Mouse (Mus musculus) midbrain, embryonic 12.5 days (tissue): ENCODE results near the gene Ccdc85b. TPM values are rescaled to one million over a fixed set of nuclear protein-coding genes. Genes with fewer than 3 reads are reported as not detected.

Experiments used
- polyA plus RNA-seq: library from polyadenylated mRNA; unstranded; fragments of >200 nt; fragmentation: Nextera tagmentation; extraction: Ambion mirVana; gene quantifications from 2 replicates; pipeline ENCODE4 v1.2.1, GENCODE M21; 2016

Ccdc85b gene
- polyA plus RNA-seq, 1 experiment from 2014 or later, result 10.1 TPM

Other genes starting within 250 kb of the Ccdc85b start
- gene Pacs1, start 184.8 kb downstream of the Ccdc85b start, polyA plus RNA-seq, result 32.5 and 32.8 TPM in 2 replicates
- gene Sf3b2, start 162.4 kb downstream of the Ccdc85b start, polyA plus RNA-seq, result 411 and 418 TPM in 2 replicates
- gene Gal3st3, start 159.6 kb downstream of the Ccdc85b start, polyA plus RNA-seq, result 20.4 and 24.1 TPM in 2 replicates
- gene Catsper1, start 122.2 kb downstream of the Ccdc85b start, polyA plus RNA-seq, result not detected in 2 replicates
- gene Cst6, start 108.3 kb downstream of the Ccdc85b start, polyA plus RNA-seq, result 0.87 and 2.2 TPM in 2 replicates
- 75.9 and 79.9 TPM in 2 replicates for gene Eif1ad, start 91.2 kb downstream of the Ccdc85b start, polyA plus RNA-seq
- gene Banf1, start 90.7 kb downstream of the Ccdc85b start, polyA plus RNA-seq, result 392 and 402 TPM in 2 replicates
- gene Sart1, start 69.2 kb downstream of the Ccdc85b start, polyA plus RNA-seq, result 115 and 118 TPM in 2 replicates
- gene Tsga10ip, start 55.4 kb downstream of the Ccdc85b start, polyA plus RNA-seq, result 0.17 and 0.28 TPM in 2 replicates
- gene Drap1, start 32.9 kb downstream of the Ccdc85b start, polyA plus RNA-seq, result 257 and 262 TPM in 2 replicates
- 52.4 and 60.3 TPM in 2 replicates for gene AI837181, start 32.8 kb downstream of the Ccdc85b start, polyA plus RNA-seq
- gene Fosl1, start 10.3 kb downstream of the Ccdc85b start, polyA plus RNA-seq, result not detected in 2 replicates
- gene Fibp, start 2.7 kb upstream of the Ccdc85b start, polyA plus RNA-seq, result 144 and 149 TPM in 2 replicates
- 3.6 and 3.9 TPM in 2 replicates for gene Ctsw, start 10.6 kb upstream of the Ccdc85b start, polyA plus RNA-seq
- gene Efemp2, start 16.1 kb upstream of the Ccdc85b start, polyA plus RNA-seq, result 57.9 and 68.9 TPM in 2 replicates
- 47.7 and 50.1 TPM in 2 replicates for gene Mus81, start 30.5 kb upstream of the Ccdc85b start, polyA plus RNA-seq
- gene Cfl1, start 32.6 kb upstream of the Ccdc85b start, polyA plus RNA-seq, result 3,169 and 3,187 TPM in 2 replicates
- gene 1700020D05Rik, start 45.9 kb upstream of the Ccdc85b start, polyA plus RNA-seq, result 0.22 TPM in 1 of 2 replicates, not detected in the other
- gene Snx32, start 52.6 kb upstream of the Ccdc85b start, polyA plus RNA-seq, result 35.9 and 36.0 TPM in 2 replicates
- gene Ovol1, start 102.8 kb upstream of the Ccdc85b start, polyA plus RNA-seq, result 0.08 and 0.14 TPM in 2 replicates
- gene Ap5b1, start 110.1 kb upstream of the Ccdc85b start, polyA plus RNA-seq, result 2.2 and 2.6 TPM in 2 replicates
- 137 and 165 TPM in 2 replicates for gene Rnaseh2c, start 144.0 kb upstream of the Ccdc85b start, polyA plus RNA-seq
- gene Kat5, start 152.3 kb upstream of the Ccdc85b start, polyA plus RNA-seq, result 80.4 and 81.6 TPM in 2 replicates
- gene Rela, start 179.6 kb upstream of the Ccdc85b start, polyA plus RNA-seq, result 34.2 and 37.6 TPM in 2 replicates
- 18.8 and 20.6 TPM in 2 replicates for gene Sipa1, start 205.8 kb upstream of the Ccdc85b start, polyA plus RNA-seq
- gene Map3k11, start 230.8 kb upstream of the Ccdc85b start, polyA plus RNA-seq, result 25.4 and 26.2 TPM in 2 replicates
- gene Pcnx3, start 231.0 kb upstream of the Ccdc85b start, polyA plus RNA-seq, result 34.1 and 37.4 TPM in 2 replicates
- gene Kcnk7, start 246.5 kb upstream of the Ccdc85b start, polyA plus RNA-seq, result 0.36 TPM in 1 of 2 replicates, not detected in the other